Mouse (Mus musculus) ES-E14 (cell line): ENCODE results near the gene Tas1r2. TPM values are rescaled to one million over a fixed set of nuclear protein-coding genes. Genes with fewer than 3 reads are reported as not detected.

Source experiments
- DNase-seq: peaks from one replicate; pipeline ENCODE4 v3.0.0-alpha.2; 2013; ENCODE audit warnings: low read depth, low spot score
- H3K27ac ChIP-seq: 2 replicates; pipeline ENCODE4 v1.5.1; 2012; ENCODE audit warnings: low read depth, mild to moderate bottlenecking, low read length, moderate library complexity, mixed read lengths; ENCODE audit not compliant: poor library complexity, insufficient read depth, severe bottlenecking
- H3K36me3 ChIP-seq: 2 replicates; pipeline ENCODE4 v1.6.1; 2012; ENCODE audit warnings: mild to moderate bottlenecking, low read length, moderate library complexity, mixed read lengths; ENCODE audit not compliant: control insufficient read depth, poor library complexity, insufficient read depth, severe bottlenecking
- H3K4me1 ChIP-seq, 2 experiments: fragments of 150-350 bp in 1 of 2; sonication (generic) in 1 of 2; 2 replicates each; pipeline ENCODE4 v1.6.1; 2012; ENCODE audit warnings: low read length in 2 of 2, mild to moderate bottlenecking in 1 of 2, mixed read lengths in 1 of 2; ENCODE audit not compliant: control insufficient read depth in 2 of 2, insufficient read depth in 2 of 2, poor library complexity in 1 of 2
- H3K4me3 ChIP-seq, 2 experiments: fragments of 150-350 bp in 1 of 2; sonication (generic) in 1 of 2; 2 replicates each; pipeline ENCODE4 v1.5.1; 2012; ENCODE audit warnings: low read length in 2 of 2, low read depth in 1 of 2, mild to moderate bottlenecking in 1 of 2, mixed read lengths in 1 of 2; ENCODE audit not compliant: insufficient read depth in 1 of 2, poor library complexity in 1 of 2, severe bottlenecking in 1 of 2
- H3K9ac ChIP-seq: 2 replicates; pipeline ENCODE4 v1.6.1; 2012; ENCODE audit warnings: low read depth, mild to moderate bottlenecking, low read length, mixed read lengths; ENCODE audit not compliant: poor library complexity, insufficient read depth, severe bottlenecking
- H3K9me3 ChIP-seq: fragments of 150-350 bp; sonication (generic); 2 replicates; pipeline ENCODE4 v1.6.1; 2012; ENCODE audit warnings: low read depth, mild to moderate bottlenecking, low read length; ENCODE audit not compliant: control insufficient read depth, insufficient read depth
- CHD2 ChIP-seq: IDR thresholded peaks from 2 replicates; pipeline ENCODE4 v1.6.1; 2014; ENCODE audit warnings: mild to moderate bottlenecking, low read depth, low read length, inconsistent platforms
- HCFC1 ChIP-seq: IDR thresholded peaks from 2 replicates; pipeline ENCODE4 v1.6.1; 2012; ENCODE audit warnings: low read length, inconsistent platforms, borderline replicate concordance; ENCODE audit not compliant: insufficient read depth
- MAFK ChIP-seq: IDR thresholded peaks from 2 replicates; pipeline ENCODE4 v1.6.1; 2014; ENCODE audit warnings: mild to moderate bottlenecking, low read depth, low read length, inconsistent platforms; ENCODE audit not compliant: insufficient read depth
- ZC3H11A ChIP-seq: IDR thresholded peaks from 2 replicates; pipeline ENCODE4 v1.6.1; 2012; ENCODE audit warnings: low read depth, mild to moderate bottlenecking, inconsistent platforms, low read length, borderline replicate concordance
- ZNF384 ChIP-seq: IDR thresholded peaks from 2 replicates; pipeline ENCODE4 v1.6.1; 2012; ENCODE audit warnings: low read depth, low read length, inconsistent platforms
- in situ Hi-C, 2 experiments: fragments of 600-800 bp; cut with MboI; formaldehyde crosslinking; loops; one replicate each; pipeline ENCODE4 v1.15.1; 2025; ENCODE audit warnings: low sequenced_read_pairs in 2 of 2, inconsistent platforms in 1 of 2; ENCODE audit not compliant: unreplicated experiment in 2 of 2
- total RNA-seq: library from RNA; depleted of rRNA; stranded (reverse); fragments of 300-350 nt; gene quantifications from 2 replicates; pipeline ENCODE4 v1.2.3, GENCODE M21; 2012

The Tas1r2 gene
- total RNA-seq, 1 experiment, result 0.09 TPM

DNA sequence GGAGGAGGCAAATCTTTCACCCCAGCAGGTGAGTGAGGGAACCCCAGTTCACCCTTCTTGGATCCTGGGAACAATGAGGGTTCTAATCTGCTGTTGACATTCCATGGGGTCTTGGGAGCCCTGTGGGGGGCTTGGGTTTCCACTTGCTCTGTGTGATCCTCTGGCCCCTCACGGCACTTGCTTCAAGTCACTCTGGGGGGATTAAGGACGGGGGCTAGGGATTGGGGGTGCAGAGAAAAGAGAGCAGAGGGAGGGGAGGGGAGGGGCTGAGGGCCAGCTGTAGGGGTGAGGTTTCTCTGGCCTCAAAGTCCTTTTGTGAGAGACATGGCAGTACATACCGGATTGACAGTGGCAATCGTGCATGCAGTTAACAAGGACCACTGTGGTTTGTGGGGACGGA is 40.0 kb downstream of the Tas1r2 start:
- H3K4me3 ChIP-seq, result no peak overlapping the region
- DNase-seq, result no peak
- no peaks in the 10 kb centered on the region for H3K9me3 ChIP-seq
- H3K4me1 ChIP-seq, result peaks cover 0 to 10% of the 10 kb centered on the region in 2 experiments; a peak in 1 of 4 replicates
- H3K36me3 ChIP-seq, result no peaks in the 10 kb centered on the region
- in situ Hi-C loops, result loop anchor here in 1 of 2 experiments (10.0 kb wide), 1 partner anchor 161 kb away; no protein-coding TSS in a partner anchor
- H3K9ac ChIP-seq, result no peak overlapping the region
- no peak overlapping the region for H3K27ac ChIP-seq
- TF ChIP-seq CHD2 (no peak), ZNF384 (no peak), ZC3H11A (no peak), MAFK (no peak), HCFC1 (no peak)

DNA sequence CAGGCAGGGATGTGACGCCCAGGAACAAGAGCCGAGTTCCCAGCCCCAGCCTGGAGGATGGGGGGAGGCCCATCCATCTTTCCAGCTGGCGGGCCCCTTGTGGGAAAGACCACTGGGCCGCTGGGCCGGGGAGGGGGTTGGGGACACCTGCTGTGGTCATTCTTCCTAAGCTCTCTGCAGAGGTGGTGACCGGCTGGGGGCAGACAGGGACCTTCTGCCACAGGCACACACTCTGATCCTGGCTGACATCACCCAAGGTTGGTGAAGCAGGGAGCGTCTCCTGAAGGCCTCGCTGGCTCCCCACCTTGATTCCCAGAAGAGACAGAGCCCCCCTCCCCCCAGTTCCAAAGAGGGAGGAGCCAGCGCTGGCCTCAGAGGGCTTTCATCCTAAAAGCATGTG is 44.4 kb downstream of the Tas1r2 start:
- Histone ChIP-seq H3K9me3 (no peaks in the 10 kb centered on the region), H3K9ac (no peak overlapping the region), H3K27ac (no peak overlapping the region), H3K4me3 (no peak overlapping the region), H3K36me3 (no peaks in the 10 kb centered on the region), H3K4me1 (peaks cover 0 to 8% of the 10 kb centered on the region in 2 experiments; a peak in 1 of 4 replicates)
- in situ Hi-C loops, result loop anchor here in 1 of 2 experiments (10.0 kb wide), 1 partner anchor 157 kb away; no protein-coding TSS in a partner anchor
- TF ChIP-seq ZC3H11A, result no peak
- TF ChIP-seq ZNF384, result no peak
- TF ChIP-seq HCFC1, result no peak
- no peak for TF ChIP-seq MAFK
- no peak for TF ChIP-seq CHD2
- no peak for DNase-seq

DNA sequence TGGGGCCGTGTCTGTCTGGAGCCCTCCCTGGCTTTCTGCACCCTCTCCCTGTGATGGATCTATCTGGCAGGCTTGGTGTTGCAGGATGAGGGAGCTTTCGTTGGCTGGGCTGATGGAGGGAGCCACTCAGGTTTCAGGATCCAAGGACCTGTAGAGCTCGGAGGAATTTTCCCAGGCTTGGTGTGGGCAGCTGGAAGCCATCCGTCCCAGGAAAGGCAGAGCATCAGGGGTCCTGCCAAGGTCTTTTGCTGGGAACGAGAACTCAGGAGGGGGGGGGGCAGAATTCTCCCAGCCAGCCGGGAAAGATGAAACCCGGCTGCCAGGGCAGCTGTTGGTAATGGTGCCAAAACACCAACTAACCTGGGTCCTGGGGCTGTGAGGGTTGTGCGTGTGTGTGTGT is 45.3 kb downstream of the Tas1r2 start:
- Histone ChIP-seq H3K4me1 (peaks cover 0 to 3% of the 10 kb centered on the region in 2 experiments; a peak in 1 of 4 replicates), H3K36me3 (no peaks in the 10 kb centered on the region), H3K4me3 (no peak overlapping the region), H3K9ac (no peak overlapping the region), H3K9me3 (no peaks in the 10 kb centered on the region), H3K27ac (no peak overlapping the region)
- DNase-seq, result no peak
- TF ChIP-seq HCFC1, result no peak
- TF ChIP-seq ZNF384, result no peak
- TF ChIP-seq ZC3H11A, result no peak
- no peak for TF ChIP-seq MAFK
- TF ChIP-seq CHD2, result no peak
- in situ Hi-C loops, result loop anchor here in 1 of 2 experiments (10.0 kb wide), 1 partner anchor 156 kb away; no protein-coding TSS in a partner anchor

DNA sequence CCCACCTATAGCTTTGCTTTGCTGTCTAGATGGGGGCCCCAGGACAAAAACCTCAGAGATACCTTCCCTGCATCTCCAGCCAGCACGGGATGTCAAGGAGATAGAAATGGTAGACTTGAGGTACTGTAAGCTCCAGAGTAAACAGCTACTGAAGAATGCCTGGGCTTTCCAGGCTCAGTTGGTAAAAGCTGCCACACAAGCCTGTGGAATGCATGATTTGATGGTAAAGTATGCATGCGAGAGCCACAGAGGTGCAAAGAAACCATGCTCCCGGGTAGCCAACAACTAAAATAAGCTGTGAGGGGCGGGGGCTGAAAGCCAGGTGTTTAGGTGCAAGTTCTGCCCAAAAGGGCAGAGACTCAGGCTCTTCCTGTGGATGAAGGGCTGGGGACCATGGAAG is 49.6 kb downstream of the Tas1r2 start:
- Histone ChIP-seq H3K9ac (no peak overlapping the region), H3K9me3 (no peaks in the 10 kb centered on the region), H3K4me1 (no peaks in the 10 kb centered on the region), H3K4me3 (no peak overlapping the region), H3K27ac (no peak overlapping the region), H3K36me3 (no peaks in the 10 kb centered on the region)
- TF ChIP-seq HCFC1, result no peak
- TF ChIP-seq CHD2, result no peak
- TF ChIP-seq ZNF384, result no peak
- TF ChIP-seq MAFK, result no peak
- TF ChIP-seq ZC3H11A, result no peak
- no peak for DNase-seq
- in situ Hi-C loops, result no loop called here

DNA sequence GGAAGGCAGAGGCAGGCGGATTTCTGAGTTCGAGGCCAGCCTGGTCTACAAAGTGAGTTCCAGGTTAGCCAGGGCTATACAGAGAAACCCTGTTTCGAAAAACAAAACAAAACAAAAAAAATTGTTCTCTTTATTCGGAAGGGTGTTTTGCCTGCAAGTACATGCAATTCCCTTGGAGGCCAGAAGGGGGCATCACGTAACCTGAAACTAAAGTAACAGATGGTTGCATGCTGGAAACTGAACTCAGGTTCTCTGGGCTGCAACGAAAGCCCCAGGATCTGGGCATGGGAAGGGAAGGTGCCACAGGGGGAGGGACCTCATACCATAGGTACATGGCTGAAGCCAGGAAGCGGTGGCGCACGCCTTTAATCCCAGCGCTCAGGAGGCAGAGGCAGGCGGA is 50.1 kb downstream of the Tas1r2 start:
- Histone ChIP-seq H3K9me3 (no peaks in the 10 kb centered on the region), H3K36me3 (no peaks in the 10 kb centered on the region), H3K4me1 (no peaks in the 10 kb centered on the region), H3K9ac (no peak overlapping the region), H3K4me3 (no peak overlapping the region), H3K27ac (no peak overlapping the region)
- no peak for DNase-seq
- peak; percentile 22; the same call in 1 of the 2 replicates for TF ChIP-seq ZC3H11A
- no peak for TF ChIP-seq ZNF384
- TF ChIP-seq MAFK, result no peak
- in situ Hi-C loops, result no loop called here
